Mouse (Mus musculus): ENCODE data around the gene Rabep1. TPM values are rescaled to one million over a fixed set of nuclear protein-coding genes. Genes with fewer than 3 reads are reported as not detected.

Gene Rabep1
- polyA plus RNA-seq, 1 experiment from 2014 or later: 29.5 TPM

DNA sequence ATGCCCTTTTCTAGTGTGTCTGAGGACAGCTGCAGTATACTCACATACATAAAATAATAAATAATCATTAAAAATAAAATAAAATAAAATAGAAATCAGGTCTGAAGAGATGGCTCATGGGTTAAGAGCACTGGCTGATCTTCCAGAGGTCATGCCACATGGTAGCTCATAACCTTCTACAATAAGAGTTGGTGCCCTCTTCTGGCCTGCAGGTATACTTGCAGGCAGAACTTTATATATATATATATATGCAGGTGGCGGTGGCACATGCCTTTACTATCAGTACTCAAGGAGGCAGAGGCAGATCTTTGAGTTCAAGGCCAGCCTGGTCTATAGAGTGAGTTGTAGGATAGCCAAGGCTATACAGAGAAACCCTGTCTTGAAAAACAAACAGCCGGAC is 18.4 kb upstream of the Rabep1 start:
- no peaks in the 10 kb centered on the region for H3K27me3 ChIP-seq (ENCODE audit: insufficient read depth, low read length)
- no peaks in the 10 kb centered on the region for H3K36me3 ChIP-seq (ENCODE audit: insufficient read depth, low read length)
- 81% methylated on average over 2 of the region's 2 CpGs for WGBS
- H3K4me1 ChIP-seq (ENCODE audit: insufficient read depth, low read length): peaks cover 10% of the 10 kb centered on the region
- H3K4me3 ChIP-seq (ENCODE audit: low read length): no peak overlapping the region
- no peak overlapping the region for H3K27ac ChIP-seq (ENCODE audit: low read length)
- H3K4me2 ChIP-seq (replicated peaks; ENCODE audit: low read depth, low read length): no peak overlapping the region
- H3K9me3 ChIP-seq (ENCODE audit: low read length): no peaks in the 10 kb centered on the region
- no peak overlapping the region for H3K9ac ChIP-seq (replicated peaks; ENCODE audit: low read length)
- ATAC-seq (ENCODE audit: low FRiP score, low TSS enrichment): no peak

DNA sequence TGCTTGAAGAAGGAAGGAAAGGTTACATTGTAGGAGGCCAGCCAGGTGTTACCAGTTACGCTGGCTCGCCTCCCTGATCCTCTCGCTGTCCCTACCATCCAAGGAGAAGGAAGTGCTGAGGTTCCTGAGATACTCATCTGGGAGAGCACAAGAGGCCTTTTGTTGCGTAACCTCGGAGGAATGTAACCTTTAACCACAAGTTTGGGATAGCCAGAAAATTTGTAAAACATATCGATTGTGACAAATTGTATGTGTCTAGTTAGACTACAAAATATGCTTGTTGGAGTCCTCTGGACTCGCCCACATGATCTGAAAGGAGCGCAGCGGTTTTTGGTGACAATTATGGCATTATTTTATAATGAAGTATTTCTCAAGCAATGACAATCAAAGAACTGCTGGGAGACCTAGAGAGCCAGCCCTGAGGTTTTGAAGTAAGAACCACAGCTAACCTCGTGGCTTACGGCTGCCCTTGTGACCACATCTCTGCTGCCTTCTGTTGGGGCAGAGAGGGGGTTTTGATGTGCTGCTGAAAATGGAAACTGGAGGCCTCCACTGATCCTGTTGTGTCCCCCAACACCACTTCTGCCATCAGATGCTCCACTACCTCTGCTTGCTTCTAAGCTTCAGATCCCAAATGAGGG is 15.5 kb upstream of the Rabep1 start:
- Histone ChIP-seq H3K27me3 (ENCODE audit: insufficient read depth, low read length) (no peaks in the 10 kb centered on the region), H3K4me2 (replicated peaks; ENCODE audit: low read depth, low read length) (no peak overlapping the region), H3K27ac (ENCODE audit: low read length) (no peak overlapping the region), H3K4me1 (ENCODE audit: insufficient read depth, low read length) (no peaks in the 10 kb centered on the region), H3K36me3 (ENCODE audit: insufficient read depth, low read length) (no peaks in the 10 kb centered on the region), H3K9ac (replicated peaks; ENCODE audit: low read length) (no peak overlapping the region), H3K4me3 (ENCODE audit: low read length) (no peak overlapping the region), H3K9me3 (ENCODE audit: low read length) (no peaks in the 10 kb centered on the region)
- WGBS: 81% methylated on average over 11 of the region's 11 CpGs
- ATAC-seq (ENCODE audit: low FRiP score, low TSS enrichment): no peak

DNA sequence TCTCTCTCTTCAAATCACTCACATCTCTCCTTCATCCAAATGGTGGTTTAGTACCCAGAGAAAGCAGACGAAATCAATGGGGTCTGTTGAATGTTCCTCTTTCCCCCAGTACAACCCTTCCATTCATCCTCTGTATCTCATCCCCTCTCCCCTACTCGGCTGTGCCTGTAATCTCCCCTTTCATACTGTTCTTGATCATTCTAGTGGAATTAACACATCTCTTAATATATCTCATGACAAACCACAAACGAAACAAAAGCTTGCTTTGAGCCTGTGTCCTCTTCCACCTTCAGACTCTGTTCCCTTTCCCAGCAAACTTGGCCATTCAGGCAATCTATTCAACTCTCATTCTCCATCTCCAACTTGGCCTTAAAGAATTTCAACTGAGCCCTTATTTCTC is 13.4 kb upstream of the Rabep1 start:
- H3K9ac ChIP-seq (replicated peaks; ENCODE audit: low read length): no peak overlapping the region
- 65% methylated on average over 3 of the region's 3 CpGs for WGBS

DNA sequence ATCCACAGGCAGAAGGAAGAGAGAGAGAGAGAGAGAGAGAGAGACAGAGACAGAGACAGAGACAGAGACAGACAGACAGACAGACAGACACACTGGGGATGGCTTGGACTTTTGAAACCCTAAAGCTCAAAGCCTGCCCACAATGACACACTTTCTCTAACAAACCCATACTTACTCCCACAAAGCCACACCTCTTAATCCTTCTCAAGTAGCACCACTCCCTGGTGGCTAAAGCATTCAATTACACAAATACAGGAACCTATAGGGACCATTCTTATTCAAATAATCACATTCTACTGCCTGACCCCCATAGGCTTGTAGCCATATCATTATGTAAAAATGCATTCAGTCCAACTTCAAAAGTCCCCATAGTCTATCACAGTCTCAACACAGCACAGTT is 11.2 kb upstream of the Rabep1 start:
- Histone ChIP-seq H3K27ac (ENCODE audit: low read length) (no peak overlapping the region), H3K9me3 (ENCODE audit: low read length) (no peaks in the 10 kb centered on the region), H3K9ac (replicated peaks; ENCODE audit: low read length) (no peak overlapping the region), H3K27me3 (ENCODE audit: insufficient read depth, low read length) (no peaks in the 10 kb centered on the region), H3K36me3 (ENCODE audit: insufficient read depth, low read length) (no peaks in the 10 kb centered on the region), H3K4me3 (ENCODE audit: low read length) (no peak overlapping the region), H3K4me2 (replicated peaks; ENCODE audit: low read depth, low read length) (no peak overlapping the region), H3K4me1 (ENCODE audit: insufficient read depth, low read length) (no peaks in the 10 kb centered on the region)
- ATAC-seq (ENCODE audit: low FRiP score, low TSS enrichment): no peak

More for the DNA sequence above, 13.4 kb upstream of the Rabep1 start:
- no peaks in the 10 kb centered on the region for H3K36me3 ChIP-seq (ENCODE audit: insufficient read depth, low read length)
- no peaks in the 10 kb centered on the region for H3K27me3 ChIP-seq (ENCODE audit: insufficient read depth, low read length)
- no peaks in the 10 kb centered on the region for H3K9me3 ChIP-seq (ENCODE audit: low read length)
- no peak overlapping the region for H3K27ac ChIP-seq (ENCODE audit: low read length)
- no peak overlapping the region for H3K4me2 ChIP-seq (replicated peaks; ENCODE audit: low read depth, low read length)
- no peak overlapping the region for H3K4me3 ChIP-seq (ENCODE audit: low read length)
- ATAC-seq (ENCODE audit: low FRiP score, low TSS enrichment): no peak
- no peaks in the 10 kb centered on the region for H3K4me1 ChIP-seq (ENCODE audit: insufficient read depth, low read length)

DNA sequence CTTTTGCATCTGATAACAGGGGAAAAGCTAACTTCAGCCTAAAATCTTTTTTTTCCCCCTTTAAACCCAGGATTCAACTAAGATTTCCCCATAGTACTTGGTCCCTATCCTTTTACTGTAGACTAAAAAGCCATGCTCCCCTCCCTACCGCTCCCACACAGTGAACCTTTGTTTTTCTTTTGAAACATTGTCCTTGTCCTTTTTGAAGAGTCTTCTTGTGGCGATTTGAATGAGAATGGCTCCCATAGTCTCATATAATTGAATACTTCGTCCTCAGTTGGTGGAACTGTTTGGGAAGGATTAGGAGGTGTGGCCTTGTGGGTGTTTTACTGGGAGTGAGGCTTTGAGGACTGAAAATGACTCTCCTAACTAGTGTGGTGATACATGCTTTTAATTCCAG is 10.7 kb upstream of the Rabep1 start:
- H3K4me3 ChIP-seq (ENCODE audit: low read length): no peak overlapping the region
- no peaks in the 10 kb centered on the region for H3K36me3 ChIP-seq (ENCODE audit: insufficient read depth, low read length)
- H3K9ac ChIP-seq (replicated peaks; ENCODE audit: low read length): no peak overlapping the region
- no peaks in the 10 kb centered on the region for H3K27me3 ChIP-seq (ENCODE audit: insufficient read depth, low read length)
- H3K27ac ChIP-seq (ENCODE audit: low read length): no peak overlapping the region
- H3K4me2 ChIP-seq (replicated peaks; ENCODE audit: low read depth, low read length): no peak overlapping the region
- H3K9me3 ChIP-seq (ENCODE audit: low read length): no peaks in the 10 kb centered on the region
- WGBS: 80% methylated on average over 3 of the region's 3 CpGs
- H3K4me1 ChIP-seq (ENCODE audit: insufficient read depth, low read length): no peaks in the 10 kb centered on the region
- no peak for ATAC-seq (ENCODE audit: low FRiP score, low TSS enrichment)

DNA sequence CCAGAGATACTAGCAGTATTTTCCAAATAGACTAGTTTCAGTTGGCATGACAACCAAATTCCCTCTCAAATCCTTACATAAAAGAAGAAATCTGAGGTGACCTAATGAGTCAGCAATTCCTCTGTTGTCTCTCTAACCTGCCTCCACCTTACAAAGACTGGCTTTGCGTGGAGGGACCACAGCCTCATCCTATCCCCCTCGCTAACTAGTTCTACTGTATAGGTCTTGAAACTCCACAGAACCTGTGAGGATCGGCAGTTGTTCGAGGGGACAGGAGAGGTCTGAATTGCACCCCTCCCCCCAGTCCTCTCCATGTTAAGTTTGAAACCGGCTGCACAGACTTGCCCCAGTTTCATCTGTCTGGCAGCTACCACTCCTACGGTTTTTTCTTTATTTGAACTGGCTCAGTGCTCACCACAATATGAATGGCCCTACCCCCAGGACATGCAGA is 9.2 kb upstream of the Rabep1 start:
- Histone ChIP-seq H3K4me2 (replicated peaks; ENCODE audit: low read depth, low read length) (no peak overlapping the region), H3K9me3 (ENCODE audit: low read length) (no peaks in the 10 kb centered on the region), H3K4me3 (ENCODE audit: low read length) (no peak overlapping the region), H3K36me3 (ENCODE audit: insufficient read depth, low read length) (no peaks in the 10 kb centered on the region), H3K27me3 (ENCODE audit: insufficient read depth, low read length) (no peaks in the 10 kb centered on the region), H3K4me1 (ENCODE audit: insufficient read depth, low read length) (no peaks in the 10 kb centered on the region), H3K27ac (ENCODE audit: low read length) (no peak overlapping the region), H3K9ac (replicated peaks; ENCODE audit: low read length) (no peak overlapping the region)
- ATAC-seq (ENCODE audit: low FRiP score, low TSS enrichment): no peak
- 56% methylated on average over 6 of the region's 6 CpGs for WGBS

DNA sequence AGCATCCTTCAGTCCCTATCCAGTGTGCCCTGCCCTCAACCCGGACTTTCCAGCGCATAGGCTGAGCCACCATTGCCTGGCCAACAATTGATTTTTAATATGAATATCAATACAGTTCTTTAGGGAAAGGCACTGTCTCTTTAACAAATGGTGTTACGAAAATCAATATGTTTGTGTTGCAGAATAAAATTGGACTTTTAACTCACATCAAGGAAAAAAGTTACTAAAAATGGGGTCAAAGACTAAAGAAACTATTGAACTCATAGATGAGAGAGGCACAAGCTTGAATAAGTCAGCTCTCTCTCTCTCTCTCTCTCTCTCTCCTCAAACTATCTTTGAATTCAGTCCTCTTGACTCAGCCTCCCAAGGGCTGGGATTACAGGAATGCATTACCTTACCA is 7.5 kb upstream of the Rabep1 start:
- 87% methylated on average over 3 of the region's 3 CpGs for WGBS
- H3K4me2 ChIP-seq (replicated peaks; ENCODE audit: low read depth, low read length): no peak overlapping the region
- no peaks in the 10 kb centered on the region for H3K36me3 ChIP-seq (ENCODE audit: insufficient read depth, low read length)
- H3K9ac ChIP-seq (replicated peaks; ENCODE audit: low read length): no peak overlapping the region
- no peak overlapping the region for H3K4me3 ChIP-seq (ENCODE audit: low read length)
- H3K4me1 ChIP-seq (ENCODE audit: insufficient read depth, low read length): no peaks in the 10 kb centered on the region
- no peak for ATAC-seq (ENCODE audit: low FRiP score, low TSS enrichment)
- no peaks in the 10 kb centered on the region for H3K27me3 ChIP-seq (ENCODE audit: insufficient read depth, low read length)
- H3K9me3 ChIP-seq (ENCODE audit: low read length): no peaks in the 10 kb centered on the region
- no peak overlapping the region for H3K27ac ChIP-seq (ENCODE audit: low read length)

DNA sequence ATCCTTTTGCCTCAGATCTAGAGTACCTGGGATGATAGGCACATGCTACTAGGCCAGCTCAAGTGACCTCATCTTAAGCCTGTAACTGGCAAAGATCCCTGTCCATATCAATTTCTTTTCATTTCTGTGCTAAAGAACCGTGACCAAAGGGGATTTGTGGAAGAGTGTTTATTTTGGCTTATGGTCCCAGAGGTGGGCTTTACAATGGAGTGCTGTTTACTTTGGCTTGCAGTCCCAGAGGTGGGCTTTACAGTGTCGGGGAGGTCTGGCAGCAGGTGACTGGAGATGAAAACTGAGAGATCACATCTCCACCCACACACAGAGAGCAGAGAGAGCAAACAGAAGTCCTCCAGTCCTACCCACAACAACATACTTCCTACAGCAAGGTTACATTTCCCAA is 6.0 kb upstream of the Rabep1 start:
- H3K27ac ChIP-seq (ENCODE audit: low read length): no peak overlapping the region
- H3K9me3 ChIP-seq (ENCODE audit: low read length): no peaks in the 10 kb centered on the region
- no peak overlapping the region for H3K4me3 ChIP-seq (ENCODE audit: low read length)
- WGBS: 21% methylated on average over 2 of the region's 2 CpGs
- peaks cover under 1% of the 10 kb centered on the region; the same call in 1 of the 2 replicates for H3K4me1 ChIP-seq (ENCODE audit: insufficient read depth, low read length)
- H3K4me2 ChIP-seq (replicated peaks; ENCODE audit: low read depth, low read length): no peak overlapping the region
- H3K27me3 ChIP-seq (ENCODE audit: insufficient read depth, low read length): no peaks in the 10 kb centered on the region
- no peaks in the 10 kb centered on the region for H3K36me3 ChIP-seq (ENCODE audit: insufficient read depth, low read length)
- ATAC-seq (ENCODE audit: low FRiP score, low TSS enrichment): no peak
- no peak overlapping the region for H3K9ac ChIP-seq (replicated peaks; ENCODE audit: low read length)

DNA sequence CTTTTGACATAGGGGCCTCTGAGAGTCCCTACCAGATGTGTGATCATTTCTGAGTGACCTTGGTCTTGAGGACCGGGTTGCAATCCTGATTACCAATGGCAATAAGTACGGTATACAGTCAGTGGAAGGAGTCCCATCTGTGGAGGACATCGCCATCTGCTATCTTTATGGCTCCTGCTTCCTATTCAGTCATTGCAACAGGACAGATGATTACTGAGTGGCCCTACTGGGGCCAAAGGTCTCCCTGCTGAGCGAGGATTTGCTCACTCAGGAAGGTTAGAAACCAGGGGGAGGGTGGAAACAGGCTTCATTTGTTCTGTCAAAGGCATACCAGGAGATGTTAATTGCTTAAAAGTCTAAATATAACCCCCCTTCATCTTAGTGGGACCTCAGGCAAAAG is 1.6 kb upstream of the Rabep1 start:
- no peak for ATAC-seq (ENCODE audit: low FRiP score, low TSS enrichment)
- Histone ChIP-seq H3K27ac (ENCODE audit: low read length) (no peak overlapping the region), H3K27me3 (ENCODE audit: insufficient read depth, low read length) (no peaks in the 10 kb centered on the region)

DNA sequence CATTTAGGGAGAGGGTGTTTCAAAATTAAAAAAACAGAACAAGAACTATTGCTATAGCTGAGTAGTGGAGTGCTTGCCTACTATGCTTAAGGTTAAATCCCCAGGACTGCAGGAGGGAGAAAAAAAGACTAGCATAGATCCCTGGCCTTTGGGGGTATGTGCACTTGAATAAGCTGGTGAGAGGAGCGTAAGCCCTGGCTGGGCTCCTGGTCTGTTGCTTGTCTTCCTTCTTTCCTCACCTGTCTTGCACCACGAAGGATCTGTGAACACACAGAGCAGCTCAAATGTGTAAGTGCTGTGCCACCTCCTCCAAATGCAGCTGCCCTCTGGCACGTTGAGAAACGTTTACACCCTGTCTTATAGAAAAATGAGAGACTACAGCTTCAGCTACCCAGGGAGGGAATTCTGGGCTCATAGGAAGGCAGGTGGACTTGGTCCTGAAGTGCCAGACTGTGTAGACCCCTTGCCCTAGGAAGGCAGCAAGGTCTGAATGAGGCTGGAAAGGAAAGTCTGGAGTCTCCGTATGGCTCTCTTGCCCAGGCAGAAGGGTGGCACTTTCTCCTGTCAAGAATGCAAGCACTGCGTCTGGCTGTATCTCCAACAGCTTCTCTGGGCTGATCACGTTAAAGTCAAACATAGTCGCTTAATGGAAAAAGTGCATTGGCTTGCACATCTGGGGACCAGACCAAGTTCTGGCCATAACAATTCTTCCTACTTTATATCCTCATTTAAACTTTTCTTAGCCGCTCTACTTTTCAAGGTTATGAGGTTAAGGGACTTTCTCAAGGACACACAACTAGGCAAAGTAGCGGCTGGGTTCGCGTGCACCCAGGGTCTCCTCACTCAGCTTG is 652 bp upstream of the Rabep1 start:
- H3K36me3 ChIP-seq (ENCODE audit: insufficient read depth, low read length): no peaks in the 10 kb centered on the region
- peak overlapping the region; percentile 56 for H3K9ac ChIP-seq (replicated peaks; ENCODE audit: low read length)
- H3K4me3 ChIP-seq (ENCODE audit: low read length): peak overlapping the region; percentile 94
- peaks cover 16% of the 10 kb centered on the region for H3K4me1 ChIP-seq (ENCODE audit: insufficient read depth, low read length)
- WGBS: 17% methylated on average over 12 of the region's 12 CpGs
- H3K27ac ChIP-seq (ENCODE audit: low read length): no peak overlapping the region
- 0 out of 2 replicates have a peak, but pooled peaks have one; percentile 6 for ATAC-seq (ENCODE audit: low FRiP score, low TSS enrichment)
- H3K27me3 ChIP-seq (ENCODE audit: insufficient read depth, low read length): no peaks in the 10 kb centered on the region
- H3K4me2 ChIP-seq (replicated peaks; ENCODE audit: low read depth, low read length): peak overlapping the region; percentile 65
- H3K9me3 ChIP-seq (ENCODE audit: low read length): no peaks in the 10 kb centered on the region

More for the DNA sequence above, 1.6 kb upstream of the Rabep1 start:
- no peaks in the 10 kb centered on the region for H3K36me3 ChIP-seq (ENCODE audit: insufficient read depth, low read length)
- H3K9ac ChIP-seq (replicated peaks; ENCODE audit: low read length): no peak overlapping the region
- H3K9me3 ChIP-seq (ENCODE audit: low read length): no peaks in the 10 kb centered on the region
- H3K4me1 ChIP-seq (ENCODE audit: insufficient read depth, low read length): peaks cover 16% of the 10 kb centered on the region
- no peak overlapping the region for H3K4me3 ChIP-seq (ENCODE audit: low read length)
- H3K4me2 ChIP-seq (replicated peaks; ENCODE audit: low read depth, low read length): no peak overlapping the region
- 46% methylated on average over 4 of the region's 4 CpGs for WGBS
